Mouse (Mus musculus): Measurements from ENCODE around the gene Cyb561a3.

- TF ChIP-seq GATA1 (IDR thresholded peaks at IDR 0.05; ENCODE audit: low read length) (no peak), TAL1 (IDR thresholded peaks at IDR 0.05; ENCODE audit: low read length) (no peak)
These were observed 10.3 kb downstream of the Cyb561a3 start for GRCm38 (mm10) chr19:10587231-10587630.

Data from erythroblast, embryonic 14.5 days (primary cell).